Mouse (Mus musculus): ENCODE data around the gene Gzf1.

DNA sequence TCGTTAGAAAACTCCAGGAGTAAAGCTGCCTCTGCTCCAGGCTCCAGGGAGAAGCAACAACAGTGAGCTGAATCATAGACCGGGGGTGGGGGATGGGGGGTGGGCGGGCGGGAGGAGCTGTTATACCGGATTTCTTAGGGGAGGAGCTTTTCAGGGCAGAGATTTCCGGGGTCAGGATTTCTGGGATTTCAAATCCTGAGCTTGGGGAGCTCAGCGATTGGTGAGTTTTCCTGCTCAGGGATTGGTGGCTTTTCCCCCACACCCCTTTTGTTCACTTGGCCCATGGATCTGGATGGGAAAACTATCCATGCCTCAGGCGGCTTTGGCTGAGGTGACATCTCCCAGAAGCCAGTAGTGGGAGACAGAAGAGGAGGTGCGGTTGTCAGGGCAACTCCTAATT lies 1.5 kb upstream of the Gzf1 start:
- TF ChIP-seq POLR2A (IDR thresholded peaks at IDR 0.05; ENCODE audit: insufficient read length, low read depth) (peak; percentile 65), POLR2AphosphoS2 (IDR thresholded peaks at IDR 0.05; ENCODE audit: insufficient read length, low read depth) (peak; percentile 44), USF1 (IDR thresholded peaks at IDR 0.05; ENCODE audit: low read depth) (no peak), TCF3 (IDR thresholded peaks at IDR 0.05; ENCODE audit: insufficient read length, low read depth) (no peak), TCF12 (IDR thresholded peaks at IDR 0.05; ENCODE audit: insufficient read depth, poor library complexity, severe bottlenecking) (no peak), MYOG (IDR thresholded peaks at IDR 0.05; ENCODE audit: control insufficient read depth in 1 of 3, insufficient read depth in 1 of 3, insufficient read length in 2 of 3, low read depth in 2 of 3) (no peak), SRF (IDR thresholded peaks at IDR 0.05; ENCODE audit: control insufficient read depth, insufficient read length, low read depth) (no peak), MYOD1 (IDR thresholded peaks at IDR 0.05; ENCODE audit: control insufficient read depth in 1 of 3, insufficient read length in 2 of 3, low read depth in 2 of 3) (no peak), MAX (IDR thresholded peaks at IDR 0.05; ENCODE audit: low read depth) (no peak), E2F4 (IDR thresholded peaks at IDR 0.05; ENCODE audit: insufficient read depth) (no peak), CEBPB (IDR thresholded peaks at IDR 0.05; ENCODE audit: insufficient read depth, poor library complexity, severe bottlenecking) (no peak), REST (IDR thresholded peaks at IDR 0.05; ENCODE audit: insufficient read depth, insufficient read length) (no peak)
